Mouse (Mus musculus) MEL (cell line): ENCODE measurements at regions not wholly inside any gene's neighbourhood (a gene's known extent, or its start where the extent isn't known, plus 50 kb on each side); places are given as distances from the start of the nearest gene placed in this dataset.

Source experiments
- DNase-seq: peaks from one replicate; pipeline ENCODE4 v3.0.0; 2011; ENCODE audit warnings: low read depth, low spot score
- H3K27ac ChIP-seq: 2 replicates; pipeline ENCODE4 v1.5.1; 2012; ENCODE audit warnings: low read depth, mild to moderate bottlenecking, control low read depth, low read length, moderate library complexity; ENCODE audit not compliant: control insufficient read depth
- H3K27me3 ChIP-seq, 2 experiments: fragments of 150-350 bp in 1 of 2; sonication (generic) in 1 of 2; 2 replicates each; pipeline ENCODE4 v1.6.1; 2012; ENCODE audit warnings: low read length in 2 of 2, mild to moderate bottlenecking in 2 of 2, improper control_type of control experiment in 1 of 2, moderate library complexity in 1 of 2; ENCODE audit not compliant: insufficient read depth in 2 of 2, control insufficient read depth in 1 of 2
- H3K36me3 ChIP-seq, 2 experiments: 2 replicates each; pipeline ENCODE4 v1.6.1; 2012 to 2014; ENCODE audit warnings: low read length in 2 of 2, improper control_type of control experiment in 1 of 2, inconsistent platforms in 1 of 2, mild to moderate bottlenecking in 1 of 2; ENCODE audit not compliant: insufficient read depth in 2 of 2, control insufficient read depth in 1 of 2
- H3K4me1 ChIP-seq, 2 experiments: fragments of 150-350 bp in 1 of 2; sonication (generic) in 1 of 2; 2 replicates each; pipeline ENCODE4 v1.6.1; 2012; ENCODE audit warnings: low read length in 2 of 2, improper control_type of control experiment in 1 of 2, mild to moderate bottlenecking in 1 of 2; ENCODE audit not compliant: insufficient read depth in 2 of 2, control insufficient read depth in 1 of 2
- H3K4me3 ChIP-seq, 2 experiments: fragments of 150-350 bp in 1 of 2; sonication (generic) in 1 of 2; 2 replicates each; pipeline ENCODE4 v1.5.1; 2012; ENCODE audit warnings: low read depth in 2 of 2, low read length in 2 of 2, mild to moderate bottlenecking in 2 of 2, moderate library complexity in 2 of 2, control low read depth in 1 of 2, improper control_type of control experiment in 1 of 2; ENCODE audit not compliant: control insufficient read depth in 1 of 2, insufficient read depth in 1 of 2
- H3K79me2 ChIP-seq: 2 replicates; pipeline ENCODE4 v1.6.1; 2012; ENCODE audit warnings: mild to moderate bottlenecking, low read length, moderate library complexity; ENCODE audit not compliant: control insufficient read depth, poor library complexity, insufficient read depth
- H3K9ac ChIP-seq: 2 replicates; pipeline ENCODE4 v1.6.1; 2012; ENCODE audit warnings: low read depth, mild to moderate bottlenecking, control low read depth, low read length, moderate library complexity; ENCODE audit not compliant: control insufficient read depth, poor library complexity, severe bottlenecking
- H3K9me3 ChIP-seq: fragments of 150-350 bp; sonication (generic); replicated peaks from 2 replicates; pipeline ENCODE4 v1.6.1; 2012; ENCODE audit warnings: mild to moderate bottlenecking, low read length, improper control_type of control experiment, moderate library complexity; ENCODE audit not compliant: insufficient read depth
- E2F4 ChIP-seq: IDR thresholded peaks from 2 replicates; pipeline ENCODE4 v1.6.1; 2011; ENCODE audit warnings: low read depth, low read length, improper control_type of control experiment, borderline replicate concordance
- MAFK ChIP-seq: IDR thresholded peaks from 2 replicates; pipeline ENCODE4 v1.6.1; 2011; ENCODE audit warnings: low read depth, mild to moderate bottlenecking, low read length, improper control_type of control experiment, borderline replicate concordance
- MAX ChIP-seq: IDR thresholded peaks from 2 replicates; pipeline ENCODE4 v1.6.1; 2011; ENCODE audit warnings: low read length, improper control_type of control experiment
- MEF2A ChIP-seq: IDR thresholded peaks from 2 replicates; pipeline ENCODE4 v1.6.1; 2014; ENCODE audit warnings: low read depth, mild to moderate bottlenecking, inconsistent platforms, low read length, improper control_type of control experiment; ENCODE audit not compliant: poor library complexity, insufficient replicate concordance, severe bottlenecking; ENCODE audit errors: extremely low read depth
- MXI1 ChIP-seq: IDR thresholded peaks from 2 replicates; pipeline ENCODE4 v1.6.1; 2011; ENCODE audit warnings: mild to moderate bottlenecking, low read depth, low read length, improper control_type of control experiment
- NELFE ChIP-seq: IDR thresholded peaks from 2 replicates; pipeline ENCODE4 v1.6.1; 2011; ENCODE audit warnings: low read depth, low read length, improper control_type of control experiment
- POLR2AphosphoS2 ChIP-seq: IDR thresholded peaks from 2 replicates; pipeline ENCODE4 v1.6.1; 2011; ENCODE audit warnings: low read length, improper control_type of control experiment
- POLR2AphosphoS5 ChIP-seq: IDR thresholded peaks from 2 replicates; pipeline ENCODE4 v1.6.1; 2012; ENCODE audit warnings: low read depth, borderline replicate concordance, mild to moderate bottlenecking, inconsistent platforms, low read length, moderate library complexity, mixed read lengths
- RAD21 ChIP-seq: IDR thresholded peaks from 2 replicates; pipeline ENCODE4 v1.6.1; 2011; ENCODE audit warnings: mild to moderate bottlenecking, low read depth, low read length, improper control_type of control experiment
- RCOR1 ChIP-seq: IDR thresholded peaks from 2 replicates; pipeline ENCODE4 v1.6.1; 2012; ENCODE audit warnings: low read depth, mild to moderate bottlenecking, inconsistent platforms, low read length, improper control_type of control experiment
- TCF12 ChIP-seq: IDR thresholded peaks from 2 replicates; pipeline ENCODE4 v1.6.1; 2014; ENCODE audit warnings: low read depth, mild to moderate bottlenecking, inconsistent platforms, low read length, improper control_type of control experiment, moderate library complexity
- USF1 ChIP-seq: IDR thresholded peaks from 2 replicates; pipeline ENCODE4 v1.6.1; 2014; ENCODE audit warnings: low read depth, mild to moderate bottlenecking, inconsistent platforms, low read length, improper control_type of control experiment, moderate library complexity
- USF2 ChIP-seq, 2 experiments: IDR thresholded peaks; 2 replicates each; pipeline ENCODE4 v1.6.1; 2011 to 2012; ENCODE audit warnings: improper control_type of control experiment in 2 of 2, low read length in 2 of 2, borderline replicate concordance in 1 of 2, inconsistent platforms in 1 of 2, low read depth in 1 of 2, mild to moderate bottlenecking in 1 of 2; ENCODE audit not compliant: insufficient read depth in 1 of 2
- ZC3H11A ChIP-seq: IDR thresholded peaks from 2 replicates; pipeline ENCODE4 v1.6.1; 2012; ENCODE audit warnings: low read depth, mild to moderate bottlenecking, inconsistent platforms, low read length, improper control_type of control experiment
- ZKSCAN1 ChIP-seq: IDR thresholded peaks from 2 replicates; pipeline ENCODE4 v1.6.1; 2012; ENCODE audit warnings: low read depth, mild to moderate bottlenecking, inconsistent platforms, low read length, improper control_type of control experiment, moderate library complexity

DNA sequence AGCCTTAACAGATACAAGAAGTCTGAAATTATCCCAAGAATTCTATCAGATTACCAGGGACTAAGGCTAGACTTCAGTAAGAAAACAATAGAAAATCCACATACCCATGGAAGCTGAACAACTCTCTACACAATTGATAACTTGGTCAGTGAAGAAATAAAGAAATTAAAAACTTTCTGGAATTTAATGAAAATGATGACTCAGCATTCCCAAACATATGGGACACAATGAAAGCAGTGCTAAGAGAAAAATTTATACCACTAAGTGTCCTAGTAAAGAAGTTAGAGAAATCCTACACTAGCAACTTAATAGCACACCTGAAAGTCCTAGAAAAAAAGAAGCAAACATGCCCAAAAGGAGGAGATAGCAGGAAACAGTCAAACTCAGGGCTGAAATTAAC, 2306.1 kb upstream of the Gm12353 start:
- no peak for DNase-seq
- Histone ChIP-seq H3K27me3 (no peaks in the 10 kb centered on the region), H3K9me3 (no peaks in the 10 kb centered on the region), H3K4me3 (no peak overlapping the region), H3K9ac (no peak overlapping the region), H3K36me3 (no peaks in the 10 kb centered on the region), H3K4me1 (no peaks in the 10 kb centered on the region), H3K79me2 (no peaks in the 10 kb centered on the region)
- TF ChIP-seq MAFK, result peak; percentile 78; the same call in 1 of the 2 replicates
- no peak for TF ChIP-seq USF1
- TF ChIP-seq, all 39 proteins: peak for 1
- H3K27ac ChIP-seq, result no peak overlapping the region

DNA sequence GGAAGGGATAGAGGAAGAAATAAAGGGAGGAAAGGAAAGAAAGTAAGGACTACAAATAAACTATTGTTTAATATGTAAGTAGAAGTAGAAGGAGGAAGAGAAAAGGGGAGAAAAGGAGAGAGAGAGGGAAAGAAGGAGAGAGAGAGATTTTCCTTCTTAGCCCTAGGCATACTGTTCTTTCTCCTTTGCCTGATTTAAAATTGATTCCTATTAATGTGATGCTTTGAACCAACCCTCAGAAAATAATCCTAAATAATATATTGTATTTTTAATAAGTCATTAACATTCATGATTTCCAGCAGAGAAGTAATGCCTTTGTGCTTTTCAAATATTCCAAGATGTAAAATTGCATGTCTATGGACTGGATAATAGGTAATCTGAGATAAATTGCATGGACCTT, 2286.2 kb upstream of the Gm12353 start:
- Histone ChIP-seq H3K4me1 (no peaks in the 10 kb centered on the region), H3K4me3 (no peak overlapping the region), H3K36me3 (no peaks in the 10 kb centered on the region), H3K27ac (no peak overlapping the region), H3K9me3 (no peaks in the 10 kb centered on the region), H3K27me3 (no peaks in the 10 kb centered on the region), H3K9ac (no peak overlapping the region), H3K79me2 (no peaks in the 10 kb centered on the region)
- TF ChIP-seq RCOR1, result no peak
- TF ChIP-seq NELFE, result no peak
- TF ChIP-seq RAD21, result no peak
- no peak for TF ChIP-seq ZKSCAN1
- TF ChIP-seq MEF2A, result no peak
- no peak for TF ChIP-seq USF1
- no peak for TF ChIP-seq TCF12
- no peak for TF ChIP-seq ZC3H11A
- no peak for TF ChIP-seq E2F4
- DNase-seq, result no peak

DNA sequence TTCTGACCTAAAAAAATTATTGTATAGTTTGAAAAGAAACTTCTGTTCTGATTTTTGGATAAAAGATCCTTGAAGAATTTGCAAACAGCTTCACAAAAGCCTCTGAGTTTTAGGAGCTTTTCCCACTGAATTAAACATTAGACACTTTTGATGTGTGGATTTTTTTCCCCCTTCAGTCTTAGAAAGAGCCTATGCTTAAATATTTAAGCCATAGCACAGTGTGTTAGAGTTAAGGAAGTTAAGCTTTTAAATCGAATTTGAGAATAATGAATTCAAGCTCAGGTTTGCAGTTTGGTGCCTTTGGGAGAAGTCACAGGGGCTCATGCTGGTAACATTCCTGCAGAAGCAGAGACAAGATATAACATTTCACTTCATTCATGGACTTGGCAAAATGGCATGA, 2257.2 kb upstream of the Gm12353 start:
- H3K4me3 ChIP-seq, result no peak overlapping the region
- TF ChIP-seq POLR2AphosphoS5 (no peak), USF2 (IDR thresholded peaks at IDR 0.05; ENCODE audit: borderline replicate concordance in 1 of 2, insufficient read depth in 1 of 2, low read depth in 1 of 2, low read length in 2 of 2) (no peak), MXI1 (no peak), POLR2AphosphoS2 (no peak), MAX (no peak)

More for the DNA sequence above, 2257.2 kb upstream of the Gm12353 start:
- H3K9ac ChIP-seq, result no peak overlapping the region
- no peaks in the 10 kb centered on the region for H3K27me3 ChIP-seq
- no peaks in the 10 kb centered on the region for H3K4me1 ChIP-seq
- no peak for DNase-seq
- H3K79me2 ChIP-seq, result no peaks in the 10 kb centered on the region
- no peak overlapping the region for H3K27ac ChIP-seq
- no peaks in the 10 kb centered on the region for H3K9me3 ChIP-seq
- no peaks in the 10 kb centered on the region for H3K36me3 ChIP-seq
